Mouse (Mus musculus) liver, postnatal 0 days (tissue): ENCODE measurements around the gene B4galt3.

Experiments
- CTCF ChIP-seq: sonication (generic); IDR thresholded peaks from 2 replicates; pipeline ENCODE4 v1.5.1; 2016; ENCODE audit warnings: antibody characterized with exemption, low read depth
- EP300 ChIP-seq: IDR thresholded peaks from 2 replicates; pipeline ENCODE4 v1.6.1; 2016; ENCODE audit warnings: antibody characterized with exemption, low read depth, mild to moderate bottlenecking

DNA sequence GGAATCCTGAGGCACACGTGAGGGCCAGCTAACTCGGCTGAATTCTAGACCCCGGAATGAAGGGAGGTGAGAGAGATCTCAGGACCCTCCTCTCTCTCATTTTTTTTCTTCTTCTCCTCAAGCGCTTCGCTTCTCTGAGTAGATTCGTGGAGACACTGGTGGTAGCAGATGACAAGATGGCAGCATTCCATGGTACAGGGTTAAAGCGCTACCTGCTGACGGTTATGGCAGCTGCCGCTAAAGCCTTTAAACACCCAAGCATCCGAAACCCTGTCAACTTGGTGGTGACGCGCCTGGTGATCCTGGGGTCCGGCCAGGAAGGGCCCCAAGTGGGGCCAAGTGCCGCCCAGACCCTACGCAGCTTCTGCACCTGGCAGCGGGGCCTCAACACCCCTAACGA, 17.7 kb upstream of the B4galt3 start:
- TF ChIP-seq CTCF (no peak), EP300 (no peak)
